Mouse (Mus musculus): ENCODE data around the gene Bcl11a. TPM values are rescaled to one million over a fixed set of nuclear protein-coding genes. Genes with fewer than 3 reads are reported as not detected.

The Bcl11a gene
- polyA plus RNA-seq, 1 experiment from 2014 or later, result 29.6 TPM

DNA sequence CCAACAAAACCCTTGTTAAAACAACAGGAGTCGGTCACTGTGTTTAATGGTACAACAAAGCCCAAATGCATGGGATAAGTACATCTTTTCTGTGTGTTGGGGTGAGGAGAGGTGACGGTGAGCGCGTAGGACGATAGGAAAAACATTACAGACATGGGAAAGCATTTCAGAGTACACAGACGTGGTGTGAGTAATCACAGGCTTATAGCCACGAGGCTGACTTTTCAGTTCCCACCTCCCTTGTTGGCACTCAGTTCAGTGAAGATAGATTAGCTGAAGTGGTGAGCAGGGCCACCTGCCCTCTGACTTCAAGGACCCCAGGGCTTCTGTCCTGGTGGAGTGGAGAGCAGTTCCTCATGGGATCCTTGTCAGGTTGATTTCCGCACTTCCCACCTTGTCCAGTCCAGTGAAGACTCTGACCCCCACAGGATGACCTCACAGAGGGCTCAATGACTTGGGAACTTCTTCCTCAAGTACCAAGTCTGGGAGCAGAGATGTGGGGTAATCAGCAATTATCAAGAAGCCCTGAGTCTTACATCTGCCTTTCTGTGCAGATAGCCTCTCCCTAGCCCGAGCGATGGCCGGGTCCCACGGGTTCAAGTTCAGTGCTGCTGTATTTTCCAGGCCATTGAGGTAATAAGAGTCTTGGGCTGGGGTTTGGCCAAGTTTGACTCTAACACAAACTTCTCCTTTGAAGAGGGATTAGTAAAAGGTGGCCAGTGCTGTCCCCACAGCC, 37.3 kb downstream of the Bcl11a start:
- DNase-seq (ENCODE audit: low spot score) (no peak), ATAC-seq (replicated peaks; ENCODE audit: low FRiP score, low TSS enrichment, low read depth) (no peak)
- no peak overlapping the region for H3K4me3 ChIP-seq (ENCODE audit: low read depth, low read length)
- peaks cover 2% of the 10 kb centered on the region; the same call in 1 of the 2 replicates for H3K4me1 ChIP-seq (replicated peaks; ENCODE audit: control insufficient read depth, insufficient read depth, low read length)
- no peaks in the 10 kb centered on the region for H3K9me3 ChIP-seq (ENCODE audit: control insufficient read depth, low read length)
- no peak overlapping the region for H3K27ac ChIP-seq (ENCODE audit: low read depth)
- no peaks in the 10 kb centered on the region for H3K36me3 ChIP-seq (ENCODE audit: control insufficient read depth, insufficient read depth, low read length)
- H3K9ac ChIP-seq (ENCODE audit: low read length), result no peak overlapping the region
- no peak overlapping the region for H3K4me2 ChIP-seq (ENCODE audit: low read length)
- WGBS, result 76% methylated on average over 12 of the region's 12 CpGs
- no peaks in the 10 kb centered on the region for H3K27me3 ChIP-seq (replicated peaks; ENCODE audit: control insufficient read depth, insufficient read depth, low read length)

DNA sequence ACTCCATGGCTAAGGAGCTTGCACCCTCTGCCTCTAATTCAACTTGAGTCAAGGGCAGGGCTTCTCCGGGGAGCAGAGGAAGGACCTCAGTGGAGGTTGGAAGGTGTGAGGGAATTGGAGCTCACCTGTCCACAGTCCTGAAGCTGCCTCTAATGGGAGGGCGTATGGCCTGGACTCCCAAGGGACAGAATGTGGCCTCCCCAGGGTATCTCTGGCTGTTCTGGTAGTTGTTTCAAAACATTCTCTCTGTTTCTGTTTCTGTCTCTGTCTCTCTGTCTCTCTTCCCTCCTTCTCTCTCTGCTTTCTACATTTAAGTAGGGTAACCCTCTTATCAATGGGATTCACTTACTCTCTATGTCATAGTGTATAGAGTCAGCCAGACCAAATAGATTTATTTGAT, 38.2 kb downstream of the Bcl11a start:
- no peak overlapping the region for H3K9ac ChIP-seq (ENCODE audit: low read length)
- no peak for DNase-seq (ENCODE audit: low spot score)
- no peaks in the 10 kb centered on the region for H3K36me3 ChIP-seq (ENCODE audit: control insufficient read depth, insufficient read depth, low read length)
- no peaks in the 10 kb centered on the region for H3K9me3 ChIP-seq (ENCODE audit: control insufficient read depth, low read length)
- no peaks in the 10 kb centered on the region for H3K27me3 ChIP-seq (replicated peaks; ENCODE audit: control insufficient read depth, insufficient read depth, low read length)
- ATAC-seq (replicated peaks; ENCODE audit: low FRiP score, low TSS enrichment, low read depth), result no peak
- WGBS, result 93% methylated on average over 2 of the region's 2 CpGs
- H3K4me3 ChIP-seq (ENCODE audit: low read depth, low read length), result no peak overlapping the region
- no peak overlapping the region for H3K27ac ChIP-seq (ENCODE audit: low read depth)
- no peak overlapping the region for H3K4me2 ChIP-seq (ENCODE audit: low read length)
- peaks cover 2% of the 10 kb centered on the region; the same call in 1 of the 2 replicates for H3K4me1 ChIP-seq (replicated peaks; ENCODE audit: control insufficient read depth, insufficient read depth, low read length)

- Histone ChIP-seq H3K4me3 (ENCODE audit: low read depth, low read length) (no peak overlapping the region), H3K27me3 (replicated peaks; ENCODE audit: control insufficient read depth, insufficient read depth, low read length) (no peaks in the 10 kb centered on the region), H3K36me3 (ENCODE audit: control insufficient read depth, insufficient read depth, low read length) (no peaks in the 10 kb centered on the region), H3K9ac (ENCODE audit: low read length) (no peak overlapping the region), H3K9me3 (ENCODE audit: control insufficient read depth, low read length) (no peaks in the 10 kb centered on the region), H3K4me1 (replicated peaks; ENCODE audit: control insufficient read depth, insufficient read depth, low read length) (peaks cover 2% of the 10 kb centered on the region; the same call in 1 of the 2 replicates), H3K4me2 (ENCODE audit: low read length) (no peak overlapping the region), H3K27ac (ENCODE audit: low read depth) (no peak overlapping the region)
- WGBS, result 67% methylated on average over 7 of the region's 7 CpGs
- DNase-seq (ENCODE audit: low spot score) (no peak), ATAC-seq (replicated peaks; ENCODE audit: low FRiP score, low TSS enrichment, low read depth) (peak; percentile 59; the same call in 1 of the 2 replicates)
Measured at GRCm38 (mm10) chr11:24116582-24117318, 38.9 kb downstream of the Bcl11a start.

DNA sequence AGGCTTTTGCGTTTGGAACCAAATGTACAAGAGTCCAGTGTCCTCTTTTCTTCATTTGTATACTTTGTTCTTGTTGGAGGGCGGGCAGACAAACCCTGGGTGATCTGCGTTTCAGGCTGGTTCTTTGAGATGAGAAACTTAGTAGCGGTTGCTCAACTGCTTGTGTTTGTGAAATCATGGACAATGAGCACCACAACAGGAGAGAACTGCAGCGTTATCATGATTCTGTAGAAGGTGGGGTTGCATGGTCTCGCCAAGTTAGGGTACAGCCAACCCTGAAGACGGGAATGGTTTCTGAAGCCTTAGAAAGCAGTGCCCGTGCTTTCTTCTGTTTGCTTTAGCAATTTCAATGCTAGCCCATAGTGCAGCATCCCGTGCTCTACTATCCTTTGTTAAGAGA, 43.3 kb downstream of the Bcl11a start:
- ATAC-seq (replicated peaks; ENCODE audit: low FRiP score, low TSS enrichment, low read depth), result no peak
- 88% methylated on average over 9 of the region's 9 CpGs for WGBS
- H3K36me3 ChIP-seq (ENCODE audit: control insufficient read depth, insufficient read depth, low read length), result no peaks in the 10 kb centered on the region

GRCm38 (mm10) chr11:24122899-24123298, 45.0 kb downstream of the Bcl11a start:
- H3K4me3 ChIP-seq (ENCODE audit: low read depth, low read length), result no peak overlapping the region
- no peaks in the 10 kb centered on the region for H3K36me3 ChIP-seq (ENCODE audit: control insufficient read depth, insufficient read depth, low read length)
- H3K4me2 ChIP-seq (ENCODE audit: low read length), result no peak overlapping the region
- H3K9ac ChIP-seq (ENCODE audit: low read length), result no peak overlapping the region
- ATAC-seq (replicated peaks; ENCODE audit: low FRiP score, low TSS enrichment, low read depth), result no peak
- H3K4me1 ChIP-seq (replicated peaks; ENCODE audit: control insufficient read depth, insufficient read depth, low read length), result peaks cover 8% of the 10 kb centered on the region; the same call in 1 of the 2 replicates
- WGBS, result 83% methylated on average over 7 of the region's 7 CpGs
- no peak overlapping the region for H3K27ac ChIP-seq (ENCODE audit: low read depth)
- DNase-seq (ENCODE audit: low spot score), result no peak
- no peaks in the 10 kb centered on the region for H3K27me3 ChIP-seq (replicated peaks; ENCODE audit: control insufficient read depth, insufficient read depth, low read length)
- H3K9me3 ChIP-seq (ENCODE audit: control insufficient read depth, low read length), result no peaks in the 10 kb centered on the region

More for the DNA sequence above, 43.3 kb downstream of the Bcl11a start:
- Histone ChIP-seq H3K4me1 (replicated peaks; ENCODE audit: control insufficient read depth, insufficient read depth, low read length) (peaks cover 8% of the 10 kb centered on the region; the same call in 1 of the 2 replicates), H3K27ac (ENCODE audit: low read depth) (no peak overlapping the region), H3K27me3 (replicated peaks; ENCODE audit: control insufficient read depth, insufficient read depth, low read length) (no peaks in the 10 kb centered on the region), H3K9ac (ENCODE audit: low read length) (no peak overlapping the region), H3K9me3 (ENCODE audit: control insufficient read depth, low read length) (no peaks in the 10 kb centered on the region), H3K4me3 (ENCODE audit: low read depth, low read length) (no peak overlapping the region), H3K4me2 (ENCODE audit: low read length) (no peak overlapping the region)
- DNase-seq (ENCODE audit: low spot score), result no peak

DNA sequence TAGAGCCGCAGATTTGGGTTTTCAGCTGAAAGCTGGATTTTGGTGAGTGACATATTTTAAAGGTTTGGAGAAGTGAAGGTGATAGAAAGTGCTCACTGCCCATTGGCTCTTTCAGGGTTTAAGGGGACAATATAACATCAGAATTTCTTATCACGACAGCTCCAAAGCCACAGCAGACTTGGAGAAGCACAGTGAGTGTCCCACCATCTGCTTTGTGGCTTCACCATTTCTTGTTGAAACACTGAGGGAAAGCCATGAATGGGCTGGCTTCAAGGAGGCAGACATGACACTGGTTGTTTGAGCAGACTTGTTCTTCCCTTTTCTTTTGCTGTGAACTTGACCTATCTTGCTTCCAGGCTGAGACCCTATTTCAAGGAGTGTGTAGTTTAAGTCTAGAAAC, 46.1 kb downstream of the Bcl11a start:
- DNase-seq (ENCODE audit: low spot score) (no peak), ATAC-seq (replicated peaks; ENCODE audit: low FRiP score, low TSS enrichment, low read depth) (no peak)
- Histone ChIP-seq H3K4me1 (replicated peaks; ENCODE audit: control insufficient read depth, insufficient read depth, low read length) (peaks cover 8% of the 10 kb centered on the region; the same call in 1 of the 2 replicates), H3K36me3 (ENCODE audit: control insufficient read depth, insufficient read depth, low read length) (no peaks in the 10 kb centered on the region), H3K4me3 (ENCODE audit: low read depth, low read length) (no peak overlapping the region), H3K27me3 (replicated peaks; ENCODE audit: control insufficient read depth, insufficient read depth, low read length) (no peaks in the 10 kb centered on the region), H3K4me2 (ENCODE audit: low read length) (no peak overlapping the region), H3K9me3 (ENCODE audit: control insufficient read depth, low read length) (no peaks in the 10 kb centered on the region), H3K27ac (ENCODE audit: low read depth) (no peak overlapping the region), H3K9ac (ENCODE audit: low read length) (no peak overlapping the region)
- 87% methylated on average over 2 of the region's 2 CpGs for WGBS

- H3K4me1 ChIP-seq (replicated peaks; ENCODE audit: control insufficient read depth, insufficient read depth, low read length), result peaks cover 5% of the 10 kb centered on the region; the same call in 1 of the 2 replicates
- no peak overlapping the region for H3K4me3 ChIP-seq (ENCODE audit: low read depth, low read length)
- no peaks in the 10 kb centered on the region for H3K9me3 ChIP-seq (ENCODE audit: control insufficient read depth, low read length)
- ATAC-seq (replicated peaks; ENCODE audit: low FRiP score, low TSS enrichment, low read depth) (no peak), DNase-seq (ENCODE audit: low spot score) (no peak)
- H3K36me3 ChIP-seq (ENCODE audit: control insufficient read depth, insufficient read depth, low read length), result no peaks in the 10 kb centered on the region
- H3K27ac ChIP-seq (ENCODE audit: low read depth), result no peak overlapping the region
- no peak overlapping the region for H3K9ac ChIP-seq (ENCODE audit: low read length)
- H3K27me3 ChIP-seq (replicated peaks; ENCODE audit: control insufficient read depth, insufficient read depth, low read length), result no peaks in the 10 kb centered on the region
- WGBS, result 80% methylated on average over 6 of the region's 6 CpGs
- no peak overlapping the region for H3K4me2 ChIP-seq (ENCODE audit: low read length)
Measured at GRCm38 (mm10) chr11:24125098-24125497, 47.2 kb downstream of the Bcl11a start.

- Histone ChIP-seq H3K36me3 (ENCODE audit: control insufficient read depth, insufficient read depth, low read length) (no peaks in the 10 kb centered on the region), H3K4me1 (replicated peaks; ENCODE audit: control insufficient read depth, insufficient read depth, low read length) (no peaks in the 10 kb centered on the region; the same call in 1 of the 2 replicates), H3K27me3 (replicated peaks; ENCODE audit: control insufficient read depth, insufficient read depth, low read length) (no peaks in the 10 kb centered on the region), H3K4me3 (ENCODE audit: low read depth, low read length) (no peak overlapping the region), H3K4me2 (ENCODE audit: low read length) (no peak overlapping the region), H3K9ac (ENCODE audit: low read length) (no peak overlapping the region), H3K9me3 (ENCODE audit: control insufficient read depth, low read length) (no peaks in the 10 kb centered on the region), H3K27ac (ENCODE audit: low read depth) (no peak overlapping the region)
- ATAC-seq (replicated peaks; ENCODE audit: low FRiP score, low TSS enrichment, low read depth), result no peak
- DNase-seq (ENCODE audit: low spot score), result no peak
- WGBS, result 64% methylated on average over 2 of the region's 2 CpGs
Measured at GRCm38 (mm10) chr11:24128001-24128400, 50.1 kb downstream of the Bcl11a start.

Data from intestine, embryonic 14.5 days (tissue).